Mouse (Mus musculus): ENCODE data around the gene Aco2. TPM values are rescaled to one million over a fixed set of nuclear protein-coding genes. Genes with fewer than 3 reads are reported as not detected.

Aco2 gene
- total RNA-seq, 2 experiments from 2014 or later, result 2,177 to 2,250 TPM

Other genes with a start within 250 kb of the Aco2 start
- 10 to 100 TPM in 1 of 2 experiments, 1 to 10 TPM in 1; 9.4 to 11.0 TPM for gene L3mbtl2, start 208.4 kb upstream of the Aco2 start, total RNA-seq (2021)
- 1 to 10 TPM; 1.5 to 2.1 TPM for gene Chadl, start 175.0 kb upstream of the Aco2 start, total RNA-seq (2021)
- 10 to 100 TPM; 73.7 to 73.9 TPM for gene Zc3h7b, start 127.3 kb upstream of the Aco2 start, total RNA-seq (2021)
- gene Rangap1, start 126.8 kb upstream of the Aco2 start, total RNA-seq (2021), result 10 to 100 TPM; 24.9 to 25.1 TPM
- gene Tef, start 69.9 kb upstream of the Aco2 start, total RNA-seq (2021), result 100 to 1,000 TPM; 123 to 132 TPM
- gene Tob2, start 13.5 kb upstream of the Aco2 start, total RNA-seq (2021), result 100 to 1,000 TPM in 1 of 2 experiments, 10 to 100 TPM in 1; 74.9 to 130 TPM
- gene Phf5a, start 398 bp upstream of the Aco2 start, total RNA-seq (2021), result 10 to 100 TPM; 35.0 to 39.8 TPM
- 10 to 100 TPM in 1 of 2 experiments, 1 to 10 TPM in 1; 9.0 to 10.6 TPM for gene Polr3h, start 53.9 kb downstream of the Aco2 start, total RNA-seq (2021)
- gene Csdc2, start 64.5 kb downstream of the Aco2 start, total RNA-seq (2021), result 10 to 100 TPM; 72.5 to 86.4 TPM
- gene Pmm1, start 88.6 kb downstream of the Aco2 start, total RNA-seq (2021), result 10 to 100 TPM; 24.8 to 26.0 TPM
- not detected for gene 1700029P11Rik, start 108.2 kb downstream of the Aco2 start, total RNA-seq (2021)
- gene Xrcc6, start 115.5 kb downstream of the Aco2 start, total RNA-seq (2021), result 10 to 100 TPM; 25.0 to 26.5 TPM
- 10 to 100 TPM; 26.9 to 30.9 TPM for gene Desi1, start 161.6 kb downstream of the Aco2 start, total RNA-seq (2021)
- 10 to 100 TPM; 51.0 to 55.2 TPM for gene Snu13, start 175.3 kb downstream of the Aco2 start, total RNA-seq (2021)
- gene 4930407I10Rik, start 186.8 kb downstream of the Aco2 start, total RNA-seq (2021), result not detected
- gene Mei1, start 197.7 kb downstream of the Aco2 start, total RNA-seq (2021), result not detected

All from heart, postnatal 36 days (tissue).